Comparison of ENCODE assay signal across 21 mouse cellular contexts in genomic region chr8:95499266-95500064, GRCm38 (mm10). TPM values are rescaled to one million over a fixed set of nuclear protein-coding genes. Genes with fewer than 3 reads are reported as not detected.
DNase-seq lines count a peak whose midpoint lies in the region; ATAC-seq lines count a peak whose summit lies in the region.
"Had no signal": no experiment of that assay in that cellular context is flagged by ENCODE, and none has a peak within 500 bp of the region (broad histone marks: within the 10 kb centered on the region; RNA-seq: fewer than 3 reads in every experiment).

No protein-coding gene starts in this region.

- no peak for ATAC-seq in embryonic facial prominence, embryonic 14.5 days (ENCODE audit: low read depth)
- ATAC-seq: activated CD4-positive, CD25-positive, alpha-beta regulatory T cell, adult 4 months had no signal

- H3K4me1 ChIP-seq in embryonic facial prominence, embryonic 14.5 days (ENCODE audit: control insufficient read depth, insufficient read depth, low read length) = no peaks in the 10 kb centered on the region
- H3K4me1 ChIP-seq in embryonic facial prominence, embryonic 10.5 days = no peaks in the 10 kb centered on the region
- H3K4me1 ChIP-seq: embryonic facial prominence, embryonic 12.5 days; hindbrain, embryonic 15.5 days; limb, embryonic 15.5 days; neural tube, embryonic 13.5 days had no signal

- DNase-seq in embryonic facial prominence, embryonic 14.5 days (ENCODE audit: low spot score) = peak; percentile 11
- DNase-seq in embryonic facial prominence, embryonic 10.5 days (ENCODE audit: low spot score) = no peak
- DNase-seq in left cerebral cortex, postnatal 4 days = peak; percentile 61
- no peak for DNase-seq in left cerebral cortex, adult 8-10 months (ENCODE audit: low spot score in 2 of 2)
- DNase-seq in fat pad, adult 2 months (ENCODE audit: extremely low read depth, low read depth, low spot score) = peak; percentile 79
- peak; percentile 74 for DNase-seq in retina, postnatal 1 day
- no peak for DNase-seq in adrenal gland, postnatal 10 days
- no peak for DNase-seq in cerebellum, adult 18-20 months
- DNase-seq: adrenal gland, postnatal 25 days; gastrocnemius, postnatal 14 days; lung, postnatal 14 days; thymus, postnatal 4 days had no signal

- H3K36me3 ChIP-seq in embryonic facial prominence, embryonic 14.5 days (ENCODE audit: control insufficient read depth, insufficient read depth, low read length) = no peaks in the 10 kb centered on the region
- H3K36me3 ChIP-seq in embryonic facial prominence, embryonic 10.5 days (replicated peaks) = no peaks in the 10 kb centered on the region
- H3K36me3 ChIP-seq: embryonic facial prominence, embryonic 12.5 days; heart, embryonic 10.5 days; hindbrain, embryonic 15.5 days; limb, embryonic 15.5 days; neural tube, embryonic 13.5 days had no signal

- no peaks in the 10 kb centered on the region for H3K9me3 ChIP-seq in embryonic facial prominence, embryonic 14.5 days (ENCODE audit: control insufficient read depth, low read length)
- H3K9me3 ChIP-seq in embryonic facial prominence, embryonic 10.5 days = no peaks in the 10 kb centered on the region
- H3K9me3 ChIP-seq: embryonic facial prominence, embryonic 12.5 days; heart, embryonic 10.5 days; hindbrain, embryonic 15.5 days; limb, embryonic 15.5 days; neural tube, embryonic 13.5 days had no signal

- no peak overlapping the region for H3K4me3 ChIP-seq in embryonic facial prominence, embryonic 14.5 days (ENCODE audit: low read depth, low read length)
- H3K4me3 ChIP-seq in embryonic facial prominence, embryonic 10.5 days = no peak overlapping the region
- H3K4me3 ChIP-seq: embryonic facial prominence, embryonic 12.5 days; heart, embryonic 10.5 days; hindbrain, embryonic 15.5 days; limb, embryonic 15.5 days; neural tube, embryonic 13.5 days had no signal

- no peaks in the 10 kb centered on the region for H3K27me3 ChIP-seq in embryonic facial prominence, embryonic 14.5 days (replicated peaks; ENCODE audit: control insufficient read depth, insufficient read depth, low read length)
- H3K27me3 ChIP-seq in embryonic facial prominence, embryonic 10.5 days (replicated peaks; ENCODE audit: low read depth, poor library complexity, severe bottlenecking) = no peaks in the 10 kb centered on the region
- H3K27me3 ChIP-seq: embryonic facial prominence, embryonic 12.5 days; hindbrain, embryonic 15.5 days; limb, embryonic 15.5 days; neural tube, embryonic 13.5 days had no signal

- WGBS in embryonic facial prominence, embryonic 14.5 days = 67% methylated on average over 4 of the region's 4 CpGs
- 81% methylated on average over 4 of the region's 4 CpGs for WGBS in embryonic facial prominence, embryonic 10.5 days

- intact Hi-C loops in left cerebral cortex, postnatal 4 days (cut with DNase I) = no loop called here

- H3K9ac ChIP-seq in embryonic facial prominence, embryonic 14.5 days (ENCODE audit: low read depth, low read length) = no peak overlapping the region
- H3K9ac ChIP-seq: embryonic facial prominence, embryonic 12.5 days; hindbrain, embryonic 15.5 days; limb, embryonic 15.5 days; neural tube, embryonic 13.5 days had no signal

- no peak overlapping the region for H3K27ac ChIP-seq in embryonic facial prominence, embryonic 14.5 days (replicated peaks; ENCODE audit: low read depth, low read length)
- H3K27ac ChIP-seq in embryonic facial prominence, embryonic 10.5 days (replicated peaks) = no peak overlapping the region
- H3K27ac ChIP-seq: embryonic facial prominence, embryonic 12.5 days; heart, embryonic 10.5 days; hindbrain, embryonic 15.5 days; limb, embryonic 15.5 days; neural tube, embryonic 13.5 days had no signal

- no peak overlapping the region for H3K4me2 ChIP-seq in embryonic facial prominence, embryonic 14.5 days (ENCODE audit: low read depth, low read length)
- H3K4me2 ChIP-seq: embryonic facial prominence, embryonic 12.5 days; hindbrain, embryonic 15.5 days; limb, embryonic 15.5 days; neural tube, embryonic 13.5 days had no signal

RNA-seq across cellular contexts. Expression of gene Csnk2a2, which starts 9.6 kb away (rescaled TPM):
- 18.7 and 22.5 TPM in 2 replicates for polyA plus RNA-seq in embryonic facial prominence, embryonic 14.5 days (2014; fragmentation: Nextera tagmentation; extraction: Ambion mirVana)
- 12.6 and 15.2 TPM in 2 replicates for polyA plus RNA-seq in embryonic facial prominence, embryonic 10.5 days (2016; fragmentation: Nextera tagmentation; extraction: Ambion mirVana)
- total RNA-seq in left cerebral cortex, postnatal 4 days (2021) = 10 to 100 TPM; 81.1 to 93.5 TPM
- total RNA-seq in left cerebral cortex, adult 8-10 months (2022) = 10 to 100 TPM; 71.1 to 85.2 (median 78.2) TPM
- 10 to 100 TPM; 68.8 to 70.0 TPM for total RNA-seq in adrenal gland, postnatal 10 days (2021)

RNA-seq across cellular contexts. Expression of gene Ccdc113, which starts 34.4 kb away (rescaled TPM):
- polyA plus RNA-seq in embryonic facial prominence, embryonic 14.5 days (2014; fragmentation: Nextera tagmentation; extraction: Ambion mirVana) = 1.9 and 5.4 TPM in 2 replicates
- polyA plus RNA-seq in embryonic facial prominence, embryonic 10.5 days (2016; fragmentation: Nextera tagmentation; extraction: Ambion mirVana) = 0.11 and 0.30 TPM in 2 replicates
- 1 to 10 TPM in 1 of 2 experiments, under 1 TPM in 1; 0.60 to 1.0 TPM for total RNA-seq in left cerebral cortex, postnatal 4 days (2021)
- total RNA-seq in left cerebral cortex, adult 8-10 months (2022) = 1 to 10 TPM; 2.2 to 4.2 (median 3.4) TPM
- 1 to 10 TPM in 1 of 2 experiments, under 1 TPM in 1; 0.76 to 1.2 TPM for total RNA-seq in adrenal gland, postnatal 10 days (2021)
- total RNA-seq: gastrocnemius, postnatal 14 days; heart, postnatal 25 days; megakaryocyte-erythroid progenitor cell, adult 5-6 weeks had no signal
- polyA plus RNA-seq: activated CD4-positive, CD25-positive, alpha-beta regulatory T cell, adult 4 months; liver, embryonic 16.5 days had no signal

Comparison
In these comparisons a context has a peak if more than half of its experiments do, and no peak if none do; other contexts are left out.
1. DNase-seq: peak in embryonic facial prominence, embryonic 14.5 days (single experiment), left cerebral cortex, postnatal 4 days (single experiment), fat pad, adult 2 months (single experiment) and retina, postnatal 1 day (single experiment); none in embryonic facial prominence, embryonic 10.5 days (single experiment), left cerebral cortex, adult 8-10 months (0 of 2), adrenal gland, postnatal 10 days (single experiment) and cerebellum, adult 18-20 months (0 of 2).